ENCODE assay signal across 13 mouse cellular contexts in the genomic region with DNA sequence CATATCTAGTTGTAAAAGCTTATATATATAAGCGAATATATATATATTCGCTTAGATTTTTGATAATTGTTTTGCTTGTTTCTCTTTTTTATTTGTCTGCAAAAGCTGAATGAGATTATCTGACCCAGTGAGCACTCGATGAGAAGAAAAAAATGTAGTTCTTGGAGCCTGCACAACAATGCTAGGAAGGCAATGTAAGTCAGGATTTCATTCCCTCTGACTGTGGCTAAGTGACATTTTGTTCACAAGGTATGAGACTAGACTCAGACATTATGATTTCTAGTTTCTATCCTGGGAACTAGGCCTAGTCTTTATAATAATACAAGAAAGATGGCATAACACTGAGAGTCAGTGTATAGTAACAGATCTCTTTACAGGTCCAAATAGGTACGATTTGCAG.
"Had no signal": no experiment of that assay in that cellular context is flagged by ENCODE, and none has a peak within 500 bp of the region (broad histone marks: within the 10 kb centered on the region; RNA-seq: fewer than 3 reads in every experiment).

No protein-coding gene starts in this region.

- DNase-seq: lung, embryonic 14.5 days; lung, postnatal 4 days; midbrain, embryonic 14.5 days; retina, postnatal 1 day; thymus, adult 2 months; thymus, postnatal 25 days; thymus, postnatal 4 days had no signal

- H3K27me3 ChIP-seq: midbrain, embryonic 12.5 days; neural tube, embryonic 13.5 days; neural tube, embryonic 15.5 days; stomach, embryonic 15.5 days had no signal

- H3K4me2 ChIP-seq: lung, embryonic 14.5 days; midbrain, embryonic 12.5 days; neural tube, embryonic 13.5 days; neural tube, embryonic 15.5 days; stomach, embryonic 15.5 days had no signal

- ATAC-seq: midbrain, embryonic 16.5 days had no signal

- H3K4me3 ChIP-seq: midbrain, embryonic 10.5 days; midbrain, embryonic 12.5 days; neural tube, embryonic 13.5 days; neural tube, embryonic 15.5 days; stomach, embryonic 15.5 days had no signal

- H3K36me3 ChIP-seq: midbrain, embryonic 10.5 days; midbrain, embryonic 12.5 days; neural tube, embryonic 13.5 days; neural tube, embryonic 15.5 days; stomach, embryonic 15.5 days had no signal
